Mouse (Mus musculus) stomach, embryonic 14.5 days (tissue): ENCODE data around the gene Col4a3. TPM values are rescaled to one million over a fixed set of nuclear protein-coding genes. Genes with fewer than 3 reads are reported as not detected.

ENCODE experiments used
- ATAC-seq: fragments of 200-750 bp; cut with Nextera tagmentation; 2 replicates; pipeline ENCODE4 v1.8.0; 2017; ENCODE audit warnings: low read depth, moderate TSS enrichment; ENCODE audit not compliant: insufficient number of reproducible peaks, insufficient read depth, low FRiP score
- H3K27ac ChIP-seq: fragments of 300-500 bp; sonication (generic); 2 replicates; pipeline ENCODE4 v1.5.1; 2014; ENCODE audit warnings: mild to moderate bottlenecking, low read length, moderate library complexity, mixed read lengths
- H3K27me3 ChIP-seq: fragments of 300-500 bp; sonication (generic); 2 replicates; pipeline ENCODE4 v1.6.1; 2014; ENCODE audit warnings: low read length, control low read depth, mixed read lengths; ENCODE audit not compliant: control insufficient read depth, insufficient read depth
- H3K36me3 ChIP-seq: fragments of 300-500 bp; sonication (generic); 2 replicates; pipeline ENCODE4 v1.6.1; 2014; ENCODE audit warnings: mild to moderate bottlenecking, control low read depth, low read length, moderate library complexity, mixed read lengths; ENCODE audit not compliant: control insufficient read depth, insufficient read depth
- H3K4me1 ChIP-seq: fragments of 300-500 bp; sonication (generic); 2 replicates; pipeline ENCODE4 v1.6.1; 2014; ENCODE audit warnings: low read length, control low read depth, mixed read lengths; ENCODE audit not compliant: control insufficient read depth, insufficient read depth
- H3K4me2 ChIP-seq: fragments of 300-500 bp; sonication (generic); replicated peaks from 2 replicates; pipeline ENCODE4 v1.6.1; 2014; ENCODE audit warnings: low read depth, low read length, control low read depth
- H3K4me3 ChIP-seq: fragments of 300-500 bp; sonication (generic); 2 replicates; pipeline ENCODE4 v1.5.1; 2014; ENCODE audit warnings: low read depth, low read length, control low read depth
- H3K9ac ChIP-seq: fragments of 300-500 bp; sonication (generic); replicated peaks from 2 replicates; pipeline ENCODE4 v1.6.1; 2014; ENCODE audit warnings: low read depth, mild to moderate bottlenecking, control low read depth, low read length, moderate library complexity, mixed read lengths
- H3K9me3 ChIP-seq: fragments of 300-500 bp; sonication (generic); 2 replicates; pipeline ENCODE4 v1.6.1; 2016; ENCODE audit warnings: low read depth, low read length, control low read depth; ENCODE audit not compliant: control insufficient read depth
- WGBS: fragments of 180-500 bp; shearing (Covaris S2); extraction: QIAGEN DNeasy Blood & Tissue Kit; methylation state at CpG from one replicate; pipeline ENCODE4 v1.1.7; 2014; 5-methylcytosine and 5-hydroxymethylcytosine counted together
- polyA plus RNA-seq: library from polyadenylated mRNA; unstranded; fragments of >200 nt; fragmentation: Nextera tagmentation; extraction: Ambion mirVana; gene quantifications from 2 replicates; pipeline ENCODE4 v1.2.1, GENCODE M21; 2014

The Col4a3 gene
- polyA plus RNA-seq, 1 experiment from 2014 or later = 0.71 TPM

GRCm38 (mm10) chr1:82761454-82762169 lies 174.9 kb downstream of the Col4a3 start:
- no peaks in the 10 kb centered on the region for H3K4me1 ChIP-seq
- H3K4me3 ChIP-seq = no peak overlapping the region
- no peak overlapping the region for H3K27ac ChIP-seq
- H3K4me2 ChIP-seq = no peak overlapping the region
- H3K36me3 ChIP-seq = 0 out of 2 replicates have a peak, but pooled peaks cover 3% of the 10 kb centered on the region
- H3K27me3 ChIP-seq = no peaks in the 10 kb centered on the region
- H3K9me3 ChIP-seq = no peaks in the 10 kb centered on the region
- WGBS = 95% methylated on average over 8 of the region's 8 CpGs
- no peak for ATAC-seq
- no peak overlapping the region for H3K9ac ChIP-seq

GRCm38 (mm10) chr1:82762274-82762673 lies 175.6 kb downstream of the Col4a3 start:
- 0 out of 2 replicates have a peak, but pooled peaks cover 3% of the 10 kb centered on the region for H3K36me3 ChIP-seq
- no peak overlapping the region for H3K4me2 ChIP-seq
- H3K9ac ChIP-seq = no peak overlapping the region
- H3K9me3 ChIP-seq = no peaks in the 10 kb centered on the region
- no peak for ATAC-seq
- H3K4me3 ChIP-seq = no peak overlapping the region
- no peaks in the 10 kb centered on the region for H3K4me1 ChIP-seq
- H3K27me3 ChIP-seq = no peaks in the 10 kb centered on the region
- WGBS = 83% methylated on average over 1 of the region's 1 CpGs
- H3K27ac ChIP-seq = no peak overlapping the region

GRCm38 (mm10) chr1:82766227-82766626 lies 179.5 kb downstream of the Col4a3 start:
- no peak overlapping the region for H3K4me2 ChIP-seq
- no peaks in the 10 kb centered on the region for H3K36me3 ChIP-seq
- H3K27ac ChIP-seq = no peak overlapping the region
- no peaks in the 10 kb centered on the region for H3K27me3 ChIP-seq
- no peaks in the 10 kb centered on the region for H3K4me1 ChIP-seq
- no peak overlapping the region for H3K4me3 ChIP-seq
- 41% methylated on average over 1 of the region's 1 CpGs for WGBS
- ATAC-seq = no peak
- H3K9me3 ChIP-seq = no peaks in the 10 kb centered on the region
- H3K9ac ChIP-seq = no peak overlapping the region

- WGBS = 44% methylated on average over 4 of the region's 4 CpGs
- Histone ChIP-seq H3K9me3 (no peaks in the 10 kb centered on the region), H3K4me2 (no peak overlapping the region), H3K9ac (no peak overlapping the region), H3K4me1 (no peaks in the 10 kb centered on the region), H3K27ac (no peak overlapping the region), H3K27me3 (no peaks in the 10 kb centered on the region), H3K4me3 (no peak overlapping the region), H3K36me3 (no peaks in the 10 kb centered on the region)
- ATAC-seq = peak; percentile 77
These were observed 179.9 kb downstream of the Col4a3 start for GRCm38 (mm10) chr1:82766641-82767040.

- Histone ChIP-seq H3K4me3 (no peak within 1 kb of the TSS), H3K4me1 (no peaks in the 10 kb centered on the region), H3K36me3 (no peaks in the 10 kb centered on the region), H3K9ac (no peak within 1 kb of the TSS), H3K27ac (no peak within 1 kb of the TSS), H3K4me2 (no peak within 1 kb of the TSS), H3K27me3 (no peaks in the 10 kb centered on the region), H3K9me3 (no peaks in the 10 kb centered on the region)
- WGBS = 50% methylated on average over 5 of the region's 5 CpGs
- ATAC-seq = no peak
These were observed 181.5 kb downstream of the Col4a3 start, which contains the start of gene Tm4sf20 for GRCm38 (mm10) chr1:82768269-82768668. Gene Tm4sf20, minus strand, starts transcription at chr1:82768461.

- H3K36me3 ChIP-seq = no peaks in the 10 kb centered on the region
- no peak within 1 kb of the TSS for H3K27ac ChIP-seq
- no peak within 1 kb of the TSS for H3K4me2 ChIP-seq
- H3K9me3 ChIP-seq = no peaks in the 10 kb centered on the region
- H3K27me3 ChIP-seq = no peaks in the 10 kb centered on the region
- no peak within 1 kb of the TSS for H3K9ac ChIP-seq
- 81% methylated on average over 13 of the region's 15 CpGs for WGBS
- no peak within 1 kb of the TSS for H3K4me3 ChIP-seq
- no peaks in the 10 kb centered on the region for H3K4me1 ChIP-seq
- no peak for ATAC-seq
These were observed 184.4 kb downstream of the Col4a3 start, which contains the start of gene Gm47791 for GRCm38 (mm10) chr1:82771022-82771586. Gene Gm47791, minus strand, starts transcription at chr1:82771243.

Other genes with a start within 250 kb of the Col4a3 start
- gene Col4a4, start 72 bp upstream of the Col4a3 start, polyA plus RNA-seq = 0.76 and 0.90 TPM in 2 replicates
- gene Mff, start 138.0 kb downstream of the Col4a3 start, polyA plus RNA-seq = 200 and 221 TPM in 2 replicates
- 5.2 and 5.8 TPM in 2 replicates for gene Tm4sf20, start 181.5 kb downstream of the Col4a3 start, polyA plus RNA-seq
- not detected in 2 replicates for gene Gm47791, start 184.3 kb downstream of the Col4a3 start, polyA plus RNA-seq